Mouse (Mus musculus) hindbrain, embryonic 11.5 days (tissue): ENCODE results near the gene Samd4b. TPM values are rescaled to one million over a fixed set of nuclear protein-coding genes. Genes with fewer than 3 reads are reported as not detected.

Source experiments
- ATAC-seq: fragments of 200-750 bp; cut with Nextera tagmentation; 2 replicates; pipeline ENCODE4 v1.8.0; 2017; ENCODE audit warnings: mild to moderate bottlenecking, moderate TSS enrichment, moderate library complexity; ENCODE audit not compliant: low FRiP score
- DNase-seq: peaks from one replicate; pipeline ENCODE4 v3.0.0-alpha.2; 2015; ENCODE audit warnings: low spot score
- H3K27ac ChIP-seq: fragments of 300-500 bp; sonication (generic); 2 replicates; pipeline ENCODE4 v1.5.1; 2014; ENCODE audit warnings: mild to moderate bottlenecking, low read depth, low read length
- H3K27me3 ChIP-seq: fragments of 300-500 bp; sonication (generic); 2 replicates; pipeline ENCODE4 v1.6.1; 2014; ENCODE audit warnings: mild to moderate bottlenecking, low read length, moderate library complexity, mixed read lengths; ENCODE audit not compliant: control insufficient read depth, insufficient read depth
- H3K36me3 ChIP-seq: fragments of 300-500 bp; sonication (generic); 2 replicates; pipeline ENCODE4 v1.6.1; 2014; ENCODE audit warnings: mild to moderate bottlenecking, low read length, moderate library complexity, mixed read lengths; ENCODE audit not compliant: control insufficient read depth, insufficient read depth
- H3K4me1 ChIP-seq: fragments of 300-500 bp; sonication (generic); replicated peaks from 2 replicates; pipeline ENCODE4 v1.6.1; 2014; ENCODE audit warnings: low read length, mixed read lengths; ENCODE audit not compliant: control insufficient read depth, insufficient read depth
- H3K4me2 ChIP-seq: fragments of 300-500 bp; sonication (generic); replicated peaks from 2 replicates; pipeline ENCODE4 v1.6.1; 2014; ENCODE audit warnings: mild to moderate bottlenecking, low read depth, low read length
- H3K4me3 ChIP-seq: fragments of 300-500 bp; sonication (generic); 2 replicates; pipeline ENCODE4 v1.5.1; 2014; ENCODE audit warnings: low read depth, low read length
- H3K9ac ChIP-seq: fragments of 300-500 bp; sonication (generic); 2 replicates; pipeline ENCODE4 v1.6.1; 2014; ENCODE audit warnings: low read depth, low read length
- H3K9me3 ChIP-seq: fragments of 300-500 bp; sonication (generic); 2 replicates; pipeline ENCODE4 v1.6.1; 2016; ENCODE audit warnings: low read length; ENCODE audit not compliant: control insufficient read depth
- WGBS: fragments of 180-500 bp; shearing (Covaris S2); extraction: QIAGEN DNeasy Blood & Tissue Kit; methylation state at CpG from one replicate; pipeline ENCODE4 v1.1.7; 2014; 5-methylcytosine and 5-hydroxymethylcytosine counted together
- polyA plus RNA-seq: library from polyadenylated mRNA; unstranded; fragments of >200 nt; fragmentation: Nextera tagmentation; extraction: Ambion mirVana; gene quantifications from 2 replicates; pipeline ENCODE4 v1.2.1, GENCODE M21; 2014

Gene Samd4b
- polyA plus RNA-seq, 1 experiment from 2014 or later, result 27.4 TPM

GRCm38 (mm10) chr7:28382981-28383396 lies 215.0 kb downstream of the Samd4b start:
- no peaks in the 10 kb centered on the region for H3K27me3 ChIP-seq
- H3K4me3 ChIP-seq, result no peak overlapping the region
- no peaks in the 10 kb centered on the region for H3K9me3 ChIP-seq
- no peaks in the 10 kb centered on the region for H3K36me3 ChIP-seq
- H3K27ac ChIP-seq, result no peak overlapping the region
- DNase-seq, result no peak
- ATAC-seq, result no peak
- WGBS, result 76% methylated on average over 11 of the region's 11 CpGs
- H3K4me1 ChIP-seq, result peaks cover 9% of the 10 kb centered on the region
- no peak overlapping the region for H3K9ac ChIP-seq
- no peak overlapping the region for H3K4me2 ChIP-seq

GRCm38 (mm10) chr7:28382347-28382951 lies 215.5 kb downstream of the Samd4b start:
- DNase-seq (no peak), ATAC-seq (no peak)
- whole genome bisulfite sequencing, result 75% methylated on average over 9 of the region's 12 CpGs
- no peaks in the 10 kb centered on the region for H3K9me3 ChIP-seq
- no peaks in the 10 kb centered on the region for H3K27me3 ChIP-seq
- peaks cover 9% of the 10 kb centered on the region for H3K4me1 ChIP-seq
- H3K4me3 ChIP-seq, result no peak overlapping the region
- 0 out of 2 replicates have a peak overlapping the region, but pooled peaks have one; percentile 71 for H3K27ac ChIP-seq
- H3K9ac ChIP-seq, result no peak overlapping the region
- no peaks in the 10 kb centered on the region for H3K36me3 ChIP-seq
- H3K4me2 ChIP-seq, result no peak overlapping the region

GRCm38 (mm10) chr7:28381938-28382337 lies 216.0 kb downstream of the Samd4b start:
- no peaks in the 10 kb centered on the region for H3K9me3 ChIP-seq
- no peaks in the 10 kb centered on the region for H3K27me3 ChIP-seq
- H3K36me3 ChIP-seq, result no peaks in the 10 kb centered on the region
- H3K9ac ChIP-seq, result peak overlapping the region; percentile 57
- H3K4me1 ChIP-seq, result peaks cover 9% of the 10 kb centered on the region
- ATAC-seq (no peak), DNase-seq (peak; percentile 53)
- H3K27ac ChIP-seq, result peak overlapping the region; percentile 71
- WGBS, result 7% methylated on average over 19 of the region's 20 CpGs
- peak overlapping the region; percentile 45 for H3K4me2 ChIP-seq
- peak overlapping the region; percentile 12 for H3K4me3 ChIP-seq

GRCm38 (mm10) chr7:28381017-28381790 lies 216.7 kb downstream of the Samd4b start:
- peak overlapping the region; percentile 57 for H3K9ac ChIP-seq
- H3K36me3 ChIP-seq, result no peaks in the 10 kb centered on the region
- H3K27me3 ChIP-seq, result no peaks in the 10 kb centered on the region
- H3K4me2 ChIP-seq, result peak overlapping the region; percentile 45
- H3K27ac ChIP-seq, result peak overlapping the region; percentile 71
- H3K9me3 ChIP-seq, result no peaks in the 10 kb centered on the region
- no peak for ATAC-seq
- 8% methylated on average over 30 of the region's 30 CpGs for WGBS
- H3K4me3 ChIP-seq, result peak overlapping the region; percentile 12; the same call in 1 of the 2 replicates
- no peak for DNase-seq
- H3K4me1 ChIP-seq, result peaks cover 9% of the 10 kb centered on the region

DNA sequence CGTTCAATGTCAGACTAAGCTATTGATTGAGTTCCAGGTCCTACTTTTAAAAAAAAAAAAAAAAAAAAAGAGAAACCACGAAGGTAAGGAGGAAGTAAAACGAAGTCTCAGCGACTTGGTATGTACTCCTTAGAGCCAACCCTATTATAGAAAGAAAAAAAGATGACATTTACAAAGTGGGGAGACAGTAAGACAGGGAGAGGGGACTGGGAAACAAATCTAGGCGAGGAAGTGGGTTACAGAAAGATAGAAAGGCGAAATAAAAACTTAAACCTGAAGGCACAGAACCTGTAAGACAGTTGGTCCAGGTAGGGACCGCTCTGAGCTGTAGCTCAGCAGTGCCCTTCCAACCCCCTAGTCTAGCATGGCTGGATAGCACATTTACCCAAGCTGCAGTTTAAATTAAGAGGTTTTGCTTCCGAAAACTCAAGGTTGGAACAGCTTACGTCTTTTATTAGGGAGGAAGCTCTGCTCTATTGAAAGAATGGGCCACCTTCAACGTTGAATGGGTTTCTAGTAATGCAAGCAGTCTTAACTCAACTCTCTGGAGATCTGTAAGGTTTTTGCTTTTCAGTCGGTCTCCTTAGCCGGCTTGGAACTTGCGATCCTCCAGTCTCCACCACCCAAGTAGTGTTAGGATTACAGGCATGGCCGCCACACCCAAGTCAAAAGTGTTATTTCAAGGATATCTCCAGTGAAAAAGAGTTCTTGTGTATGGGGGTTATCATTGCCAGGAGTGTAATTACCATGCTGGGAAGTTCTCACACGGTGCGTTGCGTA lies 217.5 kb downstream of the Samd4b start, which contains the start of gene Zfp36:
Zfp36 (minus strand) TSS at position 17 of the 780 bp plus-strand sequence.
- WGBS, result 59% methylated on average over 17 of the region's 17 CpGs
- DNase-seq, result no peak
- Histone ChIP-seq H3K27me3 (no peaks in the 10 kb centered on the region), H3K4me2 (peak within 1 kb of the TSS; percentile 88), H3K4me1 (peaks cover 9% of the 10 kb centered on the region), H3K27ac (peak within 1 kb of the TSS; percentile 72), H3K9ac (peak within 1 kb of the TSS; percentile 70), H3K4me3 (peak within 1 kb of the TSS; percentile 60), H3K9me3 (no peaks in the 10 kb centered on the region), H3K36me3 (no peaks in the 10 kb centered on the region)
- no peak for ATAC-seq

DNA sequence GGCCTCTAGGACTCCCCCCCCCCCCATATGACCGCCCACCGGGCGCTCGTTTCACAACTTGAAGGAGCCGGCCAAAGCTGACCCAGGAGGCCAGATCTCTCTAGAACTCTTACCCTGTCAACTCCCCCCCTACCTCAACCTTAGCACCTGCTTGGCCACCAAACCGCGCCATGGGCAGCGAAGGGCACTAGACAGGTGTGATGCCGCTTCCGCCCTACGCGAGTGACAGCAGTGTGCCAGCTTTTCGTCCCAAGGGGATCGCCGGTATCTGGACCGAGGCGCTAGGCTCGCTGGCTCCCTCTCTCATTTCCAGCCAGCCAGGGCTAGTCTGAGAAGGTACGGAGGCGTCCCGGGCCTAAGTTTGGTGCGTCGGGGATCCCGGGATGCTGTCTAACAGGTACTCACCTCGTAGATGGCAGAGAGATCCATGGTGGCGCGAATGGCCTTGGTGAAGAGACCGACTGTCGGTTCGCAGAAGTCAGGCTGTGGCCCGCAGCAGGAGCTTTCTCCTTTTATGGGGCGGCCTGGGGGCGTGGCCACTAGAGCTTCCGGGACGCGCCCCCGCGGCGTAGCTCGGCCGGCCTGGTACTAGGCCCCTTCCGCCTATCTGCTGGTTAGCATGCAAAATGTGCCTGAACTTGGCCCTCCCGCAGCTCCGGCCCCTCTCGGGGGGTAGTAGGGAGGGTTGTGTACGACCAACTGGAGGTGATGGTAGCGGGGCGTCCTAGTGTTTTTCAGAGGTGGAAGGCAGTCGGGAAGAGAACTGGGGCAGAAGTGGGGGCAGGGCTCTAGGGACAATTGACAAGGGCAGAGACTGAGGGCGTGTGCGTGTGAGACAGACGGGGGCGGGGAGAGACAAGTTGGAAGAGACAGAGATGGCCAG lies 218.9 kb downstream of the Samd4b start:
- Histone ChIP-seq H3K9me3 (no peaks in the 10 kb centered on the region), H3K27ac (peak overlapping the region; percentile 72), H3K9ac (peak overlapping the region; percentile 70), H3K4me3 (peak overlapping the region; percentile 60), H3K4me2 (peak overlapping the region; percentile 88), H3K27me3 (no peaks in the 10 kb centered on the region), H3K4me1 (peaks cover 9% of the 10 kb centered on the region), H3K36me3 (no peaks in the 10 kb centered on the region)
- ATAC-seq (peak; percentile 64), DNase-seq (peak; percentile 90)
- under 1% methylated on average over 53 of the region's 53 CpGs for WGBS

DNA sequence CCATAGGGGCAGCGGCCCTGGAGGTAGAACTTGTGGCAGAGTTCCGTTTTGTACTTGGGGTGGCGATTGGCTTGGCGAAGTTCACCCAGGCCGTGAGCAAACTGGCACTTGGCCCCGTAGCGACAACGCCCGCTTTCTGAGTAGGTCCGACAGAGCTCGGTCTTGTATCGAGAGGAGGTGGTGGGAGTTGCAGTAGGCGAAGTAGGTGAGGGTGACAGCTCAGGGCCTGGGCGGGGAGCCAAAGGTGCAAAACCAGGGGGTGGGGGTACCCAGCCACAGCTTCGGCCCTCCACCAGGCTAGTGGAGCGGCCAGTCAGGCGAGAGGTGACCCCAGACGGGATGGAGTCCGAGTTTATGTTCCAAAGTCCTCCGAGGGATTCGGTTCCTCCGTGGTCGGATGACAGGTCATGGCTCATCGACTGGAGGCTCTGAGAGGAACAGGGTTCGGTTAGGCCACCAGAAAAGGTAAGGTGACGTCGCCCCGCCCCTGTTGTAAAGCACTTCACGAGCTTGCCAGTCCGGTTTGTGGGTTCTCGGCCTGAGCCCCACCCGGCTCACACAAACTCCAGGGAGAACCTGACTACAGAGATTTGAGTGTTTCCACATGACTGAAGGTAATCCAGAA lies 219.8 kb downstream of the Samd4b start:
- H3K36me3 ChIP-seq, result no peaks in the 10 kb centered on the region
- no peak overlapping the region for H3K27ac ChIP-seq
- DNase-seq (no peak), ATAC-seq (no peak)
- H3K9me3 ChIP-seq, result no peaks in the 10 kb centered on the region
- peaks cover 9% of the 10 kb centered on the region for H3K4me1 ChIP-seq
- H3K27me3 ChIP-seq, result no peaks in the 10 kb centered on the region
- WGBS, result 44% methylated on average over 32 of the region's 32 CpGs
- H3K9ac ChIP-seq, result peak overlapping the region; percentile 70
- H3K4me3 ChIP-seq, result peak overlapping the region; percentile 60
- H3K4me2 ChIP-seq, result peak overlapping the region; percentile 88
